Mouse (Mus musculus) CH12.LX (cell line): Measurements from ENCODE around the gene Olfr1206. TPM values are rescaled to one million over a fixed set of nuclear protein-coding genes. Genes with fewer than 3 reads are reported as not detected.

Experiments
- DNase-seq: peaks from one replicate; pipeline ENCODE4 v3.0.0-alpha.2; 2013; ENCODE audit errors: extremely low read depth
- H3K27ac ChIP-seq: 2 replicates; pipeline ENCODE4 v1.5.1; 2012; ENCODE audit warnings: low read depth, mild to moderate bottlenecking, control low read depth, moderate library complexity; ENCODE audit not compliant: insufficient read depth
- H3K27me3 ChIP-seq: replicated peaks from 2 replicates; pipeline ENCODE3; 2012; ENCODE audit warnings: inconsistent platforms
- H3K36me3 ChIP-seq, 2 experiments: replicated peaks in 1 of 2; 2 replicates each; pipeline versions ENCODE3 to v1.6.1; 2012; ENCODE audit warnings: inconsistent platforms in 1 of 2, low read length in 1 of 2, mild to moderate bottlenecking in 1 of 2, mixed read lengths in 1 of 2, moderate library complexity in 1 of 2; ENCODE audit not compliant: control insufficient read depth in 1 of 2, insufficient read depth in 1 of 2
- H3K4me1 ChIP-seq, 2 experiments: 2 replicates each; pipeline ENCODE4 v1.6.1; 2012; ENCODE audit warnings: inconsistent platforms in 1 of 2, moderate library complexity in 1 of 2; ENCODE audit not compliant: insufficient read depth in 2 of 2, control insufficient read depth in 1 of 2
- H3K4me2 ChIP-seq: 2 replicates; pipeline ENCODE4 v1.6.1; 2012; ENCODE audit warnings: low read depth, mild to moderate bottlenecking, control low read depth; ENCODE audit not compliant: poor library complexity, insufficient read depth, severe bottlenecking
- H3K4me3 ChIP-seq, 3 experiments: fragments of 150-350 bp in 1 of 3; sonication (generic) in 1 of 3; replicated peaks in 1 of 3; 2 replicates each; pipeline versions ENCODE3 to v1.5.1; 2011 to 2012; ENCODE audit warnings: low read depth in 2 of 3, low read length in 2 of 3, mild to moderate bottlenecking in 2 of 3, moderate library complexity in 2 of 3, control low read depth in 1 of 3, improper control_type of control experiment in 1 of 3, inconsistent platforms in 1 of 3, mixed read lengths in 1 of 3; ENCODE audit not compliant: poor library complexity in 1 of 3
- H3K79me2 ChIP-seq: replicated peaks from 2 replicates; pipeline ENCODE4 v1.6.1; 2012; ENCODE audit warnings: mild to moderate bottlenecking, moderate library complexity; ENCODE audit not compliant: control insufficient read depth, poor library complexity, insufficient read depth, severe bottlenecking; ENCODE audit errors: extremely low read depth
- H3K9ac ChIP-seq: 2 replicates; pipeline ENCODE4 v1.6.1; 2012; ENCODE audit warnings: low read depth, mild to moderate bottlenecking, control low read depth, moderate library complexity; ENCODE audit not compliant: insufficient read depth
- H3K9me3 ChIP-seq: replicated peaks from 2 replicates; pipeline ENCODE3; 2012; ENCODE audit warnings: low read length, inconsistent platforms, mixed read lengths
- BHLHE40 ChIP-seq: IDR thresholded peaks from 2 replicates; pipeline ENCODE4 v1.6.1; 2011; ENCODE audit warnings: mild to moderate bottlenecking, low read depth, low read length, improper control_type of control experiment
- CHD1 ChIP-seq: IDR thresholded peaks from 2 replicates; pipeline ENCODE4 v1.6.1; 2012; ENCODE audit warnings: low read depth, low read length, improper control_type of control experiment, inconsistent platforms
- CHD2 ChIP-seq: IDR thresholded peaks from 2 replicates; pipeline ENCODE4 v1.6.1; 2011; ENCODE audit warnings: low read length, improper control_type of control experiment
- CTCF ChIP-seq, 2 experiments: IDR thresholded peaks in 1 of 2; conservative IDR thresholded peaks in 1 of 2; 2 replicates each; pipeline ENCODE4 v1.5.1; 2011 to 2012; ENCODE audit warnings: low read depth in 2 of 2, low read length in 2 of 2, improper control_type of control experiment in 1 of 2, inconsistent platforms in 1 of 2, mild to moderate bottlenecking in 1 of 2, moderate library complexity in 1 of 2
- E2F4 ChIP-seq: IDR thresholded peaks from 2 replicates; pipeline ENCODE4 v1.6.1; 2011; ENCODE audit warnings: low read depth, low read length, improper control_type of control experiment; ENCODE audit not compliant: insufficient replicate concordance
- ELF1 ChIP-seq: IDR thresholded peaks from 2 replicates; pipeline ENCODE4 v1.6.1; 2014; ENCODE audit warnings: low read depth, mild to moderate bottlenecking, inconsistent platforms, low read length, improper control_type of control experiment
- EP300 ChIP-seq: IDR thresholded peaks from 2 replicates; pipeline ENCODE4 v1.6.1; 2011; ENCODE audit warnings: low read length, improper control_type of control experiment
- GABPA ChIP-seq: IDR thresholded peaks from 2 replicates; pipeline ENCODE4 v1.6.1; 2012; ENCODE audit warnings: low read depth, low read length, improper control_type of control experiment, inconsistent platforms; ENCODE audit not compliant: insufficient replicate concordance
- JUND ChIP-seq: conservative IDR thresholded peaks from 2 replicates; pipeline ENCODE4 v1.6.1; 2011; ENCODE audit warnings: low read depth, low read length, improper control_type of control experiment
- KAT2A ChIP-seq: IDR thresholded peaks from 2 replicates; pipeline ENCODE4 v1.6.1; 2012; ENCODE audit warnings: low read length, improper control_type of control experiment, inconsistent platforms; ENCODE audit not compliant: insufficient replicate concordance
- MAFK ChIP-seq: IDR thresholded peaks from 2 replicates; pipeline ENCODE4 v1.6.1; 2011; ENCODE audit warnings: low read length, improper control_type of control experiment; ENCODE audit not compliant: insufficient replicate concordance
- MAX ChIP-seq: IDR thresholded peaks from 2 replicates; pipeline ENCODE4 v1.6.1; 2011; ENCODE audit warnings: low read length, improper control_type of control experiment
- MAZ ChIP-seq: IDR thresholded peaks from 2 replicates; pipeline ENCODE4 v1.6.1; 2012; ENCODE audit warnings: low read depth, mild to moderate bottlenecking, inconsistent platforms, low read length, improper control_type of control experiment, moderate library complexity
- MEF2A ChIP-seq: IDR thresholded peaks from 2 replicates; pipeline ENCODE4 v1.6.1; 2014; ENCODE audit warnings: low read depth, mild to moderate bottlenecking, inconsistent platforms, low read length, improper control_type of control experiment, borderline replicate concordance
- MYC ChIP-seq: IDR thresholded peaks from 2 replicates; pipeline ENCODE4 v1.6.1; 2011; ENCODE audit warnings: low read depth, mild to moderate bottlenecking, improper control_type of control experiment, low read length
- NELFE ChIP-seq: IDR thresholded peaks from 2 replicates; pipeline ENCODE4 v1.6.1; 2011; ENCODE audit warnings: low read depth, low read length, improper control_type of control experiment
- NRF1 ChIP-seq: IDR thresholded peaks from 2 replicates; pipeline ENCODE4 v1.6.1; 2014; ENCODE audit warnings: low read depth, mild to moderate bottlenecking, inconsistent platforms, low read length, improper control_type of control experiment, moderate library complexity
- POLR2A ChIP-seq: IDR thresholded peaks from 2 replicates; pipeline ENCODE4 v1.6.1; 2011; ENCODE audit warnings: low read depth, mild to moderate bottlenecking, improper control_type of control experiment, low read length
- POLR2AphosphoS2 ChIP-seq: IDR thresholded peaks from 2 replicates; pipeline ENCODE4 v1.6.1; 2011; ENCODE audit warnings: low read depth, low read length, improper control_type of control experiment
- RAD21 ChIP-seq: IDR thresholded peaks from 2 replicates; pipeline ENCODE4 v1.6.1; 2011; ENCODE audit warnings: low read depth, mild to moderate bottlenecking, low read length, improper control_type of control experiment, moderate library complexity
- RCOR1 ChIP-seq: conservative IDR thresholded peaks from 2 replicates; pipeline ENCODE4 v1.6.1; 2012; ENCODE audit warnings: low read depth, mild to moderate bottlenecking, inconsistent platforms, low read length, improper control_type of control experiment
- SIN3A ChIP-seq: IDR thresholded peaks from 2 replicates; pipeline ENCODE4 v1.6.1; 2012; ENCODE audit warnings: low read length, improper control_type of control experiment, inconsistent platforms
- SMC3 ChIP-seq: IDR thresholded peaks from 2 replicates; pipeline ENCODE4 v1.6.1; 2011; ENCODE audit warnings: low read depth, low read length, improper control_type of control experiment
- TBP ChIP-seq: conservative IDR thresholded peaks from 2 replicates; pipeline ENCODE4 v1.6.1; 2011; ENCODE audit warnings: low read depth, low read length, improper control_type of control experiment
- TCF12 ChIP-seq: IDR thresholded peaks from 2 replicates; pipeline ENCODE4 v1.6.1; 2014; ENCODE audit warnings: low read depth, mild to moderate bottlenecking, inconsistent platforms, low read length, improper control_type of control experiment
- UBTF ChIP-seq: IDR thresholded peaks from 2 replicates; pipeline ENCODE4 v1.6.1; 2012; ENCODE audit warnings: low read depth, mild to moderate bottlenecking, inconsistent platforms, low read length, improper control_type of control experiment, moderate library complexity
- USF1 ChIP-seq: IDR thresholded peaks from 2 replicates; pipeline ENCODE4 v1.6.1; 2014; ENCODE audit warnings: low read depth, mild to moderate bottlenecking, inconsistent platforms, low read length, improper control_type of control experiment
- ZC3H11A ChIP-seq: IDR thresholded peaks from 2 replicates; pipeline ENCODE4 v1.6.1; 2012; ENCODE audit warnings: low read depth, mild to moderate bottlenecking, inconsistent platforms, low read length, improper control_type of control experiment
- ZMIZ1 ChIP-seq: IDR thresholded peaks from 2 replicates; pipeline ENCODE4 v1.6.1; 2012; ENCODE audit warnings: low read depth, mild to moderate bottlenecking, inconsistent platforms, low read length, improper control_type of control experiment
- ZNF384 ChIP-seq: IDR thresholded peaks from 2 replicates; pipeline ENCODE4 v1.6.1; 2012; ENCODE audit warnings: low read depth, low read length, improper control_type of control experiment, inconsistent platforms
- dilution Hi-C: fragments of 300-500 bp; cut with MboI; formaldehyde crosslinking; loops from 2 replicates; pipeline ENCODE4 v1.14.3; 2020; ENCODE audit warnings: low sequenced_read_pairs; ENCODE audit not compliant: extremely low pct_unique_long_range_greater_than_20kb, extremely low pct_ligation_motif_present
- in situ Hi-C: fragments of 300-500 bp; cut with MboI; formaldehyde crosslinking; loops from 3 replicates; pipeline ENCODE4 v1.14.3; 2019; ENCODE audit warnings: low sequenced_read_pairs, low pct_ligation_motif_present, low pct_unique_long_range_greater_than_20kb, mixed read lengths
- polyA plus RNA-seq: library from polyadenylated mRNA; unstranded; fragments of >175 nt; gene quantifications from 2 replicates; pipeline ENCODE4 v1.2.1, GENCODE M21; 2012; ENCODE audit warnings: low read depth; ENCODE audit not compliant: insufficient read length
- total RNA-seq, 2 experiments: library from RNA; depleted of rRNA; stranded (reverse); fragments of 300-350 nt in 1 of 2; fragments of >200 nt in 1 of 2; gene quantifications; 2 replicates each; pipeline ENCODE4 v1.2.3; 2012 to 2014

Gene Olfr1206
- total and polyA plus RNA-seq, 3 experiments = not detected

DNA sequence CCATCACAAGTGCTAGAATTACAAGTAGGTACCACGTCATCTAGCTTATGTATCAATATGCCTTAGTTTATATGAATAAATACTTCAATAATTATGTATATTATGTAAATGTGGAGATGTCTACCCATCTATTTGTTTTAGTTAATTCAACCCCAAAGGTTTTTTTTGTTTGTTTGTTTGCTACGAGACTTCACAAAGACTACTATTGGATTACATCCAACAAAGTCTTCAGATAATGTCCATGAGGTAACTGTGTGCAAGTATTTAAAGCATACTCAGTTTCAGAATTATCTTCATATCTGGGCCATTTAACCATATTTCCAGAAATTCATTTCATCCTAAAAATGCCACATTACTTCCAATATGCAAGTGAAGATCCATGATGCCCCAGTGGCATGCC, 33.6 kb upstream of the Olfr1206 start, which contains the start of gene Olfr1205:
Gene Olfr1205 (plus strand): TSS at position 301 of the 400 bp plus-strand sequence.
- Histone ChIP-seq H3K4me2 (no peak within 1 kb of the TSS), H3K9me3 (peaks cover 17% of the 10 kb centered on the region), H3K4me3 (no peak within 1 kb of the TSS), H3K36me3 (no peaks in the 10 kb centered on the region), H3K27me3 (no peaks in the 10 kb centered on the region), H3K79me2 (no peaks in the 10 kb centered on the region), H3K9ac (no peak within 1 kb of the TSS), H3K27ac (no peak within 1 kb of the TSS), H3K4me1 (no peaks in the 10 kb centered on the region)
- no peak for TF ChIP-seq KAT2A
- no peak for TF ChIP-seq POLR2A
- no peak for TF ChIP-seq USF1
- no peak for TF ChIP-seq BHLHE40
- no peak for TF ChIP-seq CHD1
- TF ChIP-seq RCOR1 = no peak
- TF ChIP-seq MEF2A = no peak
- TF ChIP-seq RAD21 = no peak
- TF ChIP-seq MYC = no peak
- no peak for TF ChIP-seq ZNF384
- no peak for TF ChIP-seq NELFE
- TF ChIP-seq ELF1 = no peak
- TF ChIP-seq EP300 = no peak
- TF ChIP-seq ZMIZ1 = no peak
- no peak for TF ChIP-seq MAZ
- TF ChIP-seq POLR2AphosphoS2 = no peak
- TF ChIP-seq NRF1 = no peak
- no peak for TF ChIP-seq TCF12
- TF ChIP-seq MAFK = no peak
- no peak for TF ChIP-seq UBTF
- dilution Hi-C loops (no loop called here), in situ Hi-C loops (no loop called here)
- no peak for DNase-seq

DNA sequence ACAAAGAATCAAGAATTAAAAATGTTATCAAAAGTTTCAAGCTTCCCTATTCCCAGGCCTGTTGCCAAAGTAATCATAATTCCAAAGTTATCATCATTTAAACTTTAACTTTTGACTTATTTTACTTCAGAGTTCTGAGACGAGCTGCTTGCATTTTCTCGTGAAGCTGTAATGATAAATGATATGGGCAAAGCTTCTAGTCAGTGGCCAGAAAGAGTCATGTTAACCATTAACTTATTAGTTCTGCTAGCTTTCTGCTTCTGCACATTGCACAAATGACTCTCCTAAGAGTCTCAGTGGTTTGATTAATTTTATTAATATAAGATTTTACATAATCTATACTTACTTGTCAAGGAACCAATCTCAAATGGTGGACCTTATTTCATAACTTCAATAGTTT, 24.6 kb upstream of the Olfr1206 start:
- Histone ChIP-seq H3K79me2 (no peaks in the 10 kb centered on the region), H3K36me3 (no peaks in the 10 kb centered on the region), H3K4me2 (no peak overlapping the region), H3K27ac (no peak overlapping the region), H3K27me3 (no peaks in the 10 kb centered on the region), H3K9ac (no peak overlapping the region), H3K9me3 (no peaks in the 10 kb centered on the region), H3K4me1 (no peaks in the 10 kb centered on the region), H3K4me3 (no peak overlapping the region)
- no peak for DNase-seq
- dilution Hi-C loops = no loop called here
- TF ChIP-seq MAX (no peak), TBP (no peak), E2F4 (no peak), GABPA (no peak), KAT2A (no peak), MAZ (no peak), RCOR1 (no peak), JUND (no peak), UBTF (no peak), SMC3 (no peak), BHLHE40 (no peak), CHD2 (no peak), SIN3A (no peak), TCF12 (no peak), ZC3H11A (no peak), CTCF (conservative IDR thresholded peaks at IDR 0.05 in 1 of 2, IDR thresholded peaks at IDR 0.05 in 1 of 2; ENCODE audit: low read depth in 2 of 2, low read length in 2 of 2) (no peak)
- in situ Hi-C loops = no loop called here
